Mouse (Mus musculus) ES-E14 (cell line): ENCODE measurements around the gene Gpx4.

Experiments used
- CHD2 ChIP-seq: IDR thresholded peaks from 2 replicates; pipeline ENCODE4 v1.6.1; 2014; ENCODE audit warnings: mild to moderate bottlenecking, low read depth, low read length, inconsistent platforms
- HCFC1 ChIP-seq: IDR thresholded peaks from 2 replicates; pipeline ENCODE4 v1.6.1; 2012; ENCODE audit warnings: low read length, inconsistent platforms, borderline replicate concordance; ENCODE audit not compliant: insufficient read depth
- MAFK ChIP-seq: IDR thresholded peaks from 2 replicates; pipeline ENCODE4 v1.6.1; 2014; ENCODE audit warnings: mild to moderate bottlenecking, low read depth, low read length, inconsistent platforms; ENCODE audit not compliant: insufficient read depth
- ZC3H11A ChIP-seq: IDR thresholded peaks from 2 replicates; pipeline ENCODE4 v1.6.1; 2012; ENCODE audit warnings: low read depth, mild to moderate bottlenecking, inconsistent platforms, low read length, borderline replicate concordance
- ZNF384 ChIP-seq: IDR thresholded peaks from 2 replicates; pipeline ENCODE4 v1.6.1; 2012; ENCODE audit warnings: low read depth, low read length, inconsistent platforms

DNA sequence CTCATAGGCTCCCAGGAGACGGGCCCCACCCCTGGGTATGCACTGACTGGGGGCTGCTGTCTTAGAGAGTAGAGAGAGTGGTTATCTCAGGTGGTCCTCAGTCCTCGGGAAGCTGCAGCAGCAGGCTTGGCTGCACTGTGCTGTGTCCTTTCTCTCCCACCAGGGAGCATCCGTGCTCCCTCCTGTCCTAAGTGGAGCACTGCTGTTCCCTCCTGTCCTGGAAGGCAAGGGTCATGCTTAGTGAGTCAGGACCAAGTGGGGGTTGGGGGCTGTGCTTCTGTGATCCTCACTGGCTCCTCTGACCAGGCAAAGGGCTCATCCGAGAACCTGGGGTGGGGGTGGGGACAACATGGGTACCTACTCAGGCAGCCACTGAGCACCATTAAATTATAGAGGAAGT lies 42.2 kb downstream of the Gpx4 start:
- no peak for TF ChIP-seq CHD2
- no peak for TF ChIP-seq MAFK
- no peak for TF ChIP-seq HCFC1
- no peak for TF ChIP-seq ZNF384
- no peak for TF ChIP-seq ZC3H11A
